Mouse (Mus musculus) kidney, postnatal 4 days (tissue): Measurements from ENCODE around the gene Olfr1357.
A peak's percentile ranks its signal among the peaks of the same experiment; 100 is the strongest.
"Not testable (repeated sequence)": the region's sequence is repeated elsewhere in the genome, so short reads cannot be mapped to it uniquely, and the experiment has no call there.

Experiments used
- DNase-seq, 2 experiments: peaks; one replicate each; pipeline ENCODE4 v3.0.0; 2021; ENCODE audit warnings: mixed read lengths in 2 of 2

The Olfr1357 gene

GRCm38 (mm10) chr10:78617974-78618373, at the start of gene Olfr1357:
TSS of gene Olfr1357 (minus strand) at chr10:78618074.
- DNase-seq, result no peak

- not testable (repeated sequence) for DNase-seq
Observed at GRCm38 (mm10) chr10:78666696-78667095, 48.8 kb upstream of the Olfr1357 start.

- DNase-seq, result no peak
Observed at GRCm38 (mm10) chr10:78664546-78664945, 46.7 kb upstream of the Olfr1357 start.

- DNase-seq, result no peak
Observed at GRCm38 (mm10) chr10:78661198-78661597, 43.3 kb upstream of the Olfr1357 start.

GRCm38 (mm10) chr10:78632311-78632710, 14.4 kb upstream of the Olfr1357 start:
- DNase-seq, result peak; percentile 36 to 41

- no peak for DNase-seq
Observed at GRCm38 (mm10) chr10:78630194-78630593, 12.3 kb upstream of the Olfr1357 start.

GRCm38 (mm10) chr10:78623143-78623542, 5.3 kb upstream of the Olfr1357 start:
- not testable (repeated sequence) for DNase-seq

- no peak for DNase-seq
Observed at GRCm38 (mm10) chr10:78607602-78608001, 10.3 kb downstream of the Olfr1357 start.

- DNase-seq, result peak; percentile 48 to 53
Observed at GRCm38 (mm10) chr10:78605080-78605479, 12.8 kb downstream of the Olfr1357 start.

GRCm38 (mm10) chr10:78599865-78600264, 18.0 kb downstream of the Olfr1357 start:
- DNase-seq, result no peak

- DNase-seq, result no peak
Observed at GRCm38 (mm10) chr10:78594566-78594965, 23.3 kb downstream of the Olfr1357 start.

- DNase-seq, result no peak
Observed at GRCm38 (mm10) chr10:78594157-78594556, 23.7 kb downstream of the Olfr1357 start.

- peak in 1 of 2 experiments; percentile 51 for DNase-seq
Observed at GRCm38 (mm10) chr10:78593736-78594135, 24.1 kb downstream of the Olfr1357 start.

GRCm38 (mm10) chr10:78592856-78593379, 25.0 kb downstream of the Olfr1357 start:
- DNase-seq, result no peak

GRCm38 (mm10) chr10:78591406-78592328, 26.2 kb downstream of the Olfr1357 start, which contains the start of gene Syde1:
TSS of gene Syde1 (minus strand) at chr10:78591964.
- peak; percentile 66 to 79 for DNase-seq

- DNase-seq, result peak in 1 of 2 experiments; percentile 47
Observed at GRCm38 (mm10) chr10:78590744-78591143, 27.1 kb downstream of the Olfr1357 start.

GRCm38 (mm10) chr10:78589901-78590300, 28.0 kb downstream of the Olfr1357 start:
- no peak for DNase-seq

- DNase-seq, result no peak
Observed at GRCm38 (mm10) chr10:78589291-78589690, 28.6 kb downstream of the Olfr1357 start.

- DNase-seq, result no peak
Observed at GRCm38 (mm10) chr10:78586026-78586425, 31.8 kb downstream of the Olfr1357 start.

GRCm38 (mm10) chr10:78585606-78586005, 32.3 kb downstream of the Olfr1357 start:
- DNase-seq, result no peak

GRCm38 (mm10) chr10:78584996-78585395, 32.9 kb downstream of the Olfr1357 start:
- no peak for DNase-seq

- DNase-seq, result no peak
Observed at GRCm38 (mm10) chr10:78583939-78584338, 33.9 kb downstream of the Olfr1357 start.

GRCm38 (mm10) chr10:78583347-78583746, 34.5 kb downstream of the Olfr1357 start:
- no peak for DNase-seq

GRCm38 (mm10) chr10:78581121-78581520, 36.8 kb downstream of the Olfr1357 start:
- DNase-seq, result no peak
